ENCODE assay signal across 14 mouse cellular contexts in the genomic region with DNA sequence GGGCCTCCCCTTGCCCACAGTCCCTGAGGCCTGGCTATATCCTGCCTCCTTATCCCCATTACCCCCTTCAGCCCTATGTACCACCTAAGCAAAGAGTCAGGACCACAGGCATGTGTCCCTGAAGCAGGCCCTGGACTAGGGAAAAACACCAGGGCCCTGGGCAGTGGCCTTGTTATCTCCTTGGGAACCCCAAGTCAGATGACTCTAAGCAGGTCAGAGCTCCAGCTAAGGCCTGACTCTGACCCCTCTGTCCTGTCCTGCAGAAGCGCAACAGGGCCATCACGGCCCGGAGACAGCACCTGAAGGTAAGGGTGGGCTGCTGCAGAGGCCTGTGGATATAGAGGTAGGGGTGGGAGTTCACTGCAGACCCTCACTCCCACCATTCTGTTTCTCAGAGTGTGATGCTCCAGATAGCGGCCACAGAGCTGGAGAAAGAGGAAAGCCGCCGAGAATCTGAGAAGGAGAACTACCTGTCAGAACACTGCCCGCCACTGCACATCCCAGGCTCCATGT. TPM values are rescaled to one million over a fixed set of nuclear protein-coding genes. Genes with fewer than 3 reads are reported as not detected.
DNase-seq lines count a peak whose midpoint lies in the region; ATAC-seq and TF ChIP-seq lines count a peak whose summit lies in the region.
"Had no signal": no experiment of that assay in that cellular context is flagged by ENCODE, and none has a peak within 500 bp of the region (broad histone marks: within the 10 kb centered on the region; RNA-seq: fewer than 3 reads in every experiment).

No protein-coding gene starts in this region.

- H3K9ac ChIP-seq in liver, embryonic 12.5 days, result no peak overlapping the region
- no peak overlapping the region; the same call in 1 of the 2 replicates for H3K9ac ChIP-seq in stomach, embryonic 16.5 days (ENCODE audit: low read length)
- H3K9ac ChIP-seq: limb, embryonic 12.5 days had no signal

- H3K27ac ChIP-seq in layer of hippocampus, adult 2 months, result peak overlapping the region; percentile 32; the same call in 1 of the 2 replicates
- peak overlapping the region; percentile 49; the same call in 1 of the 2 replicates for H3K27ac ChIP-seq in liver, embryonic 12.5 days
- peak overlapping the region; percentile 51 for H3K27ac ChIP-seq in stomach, embryonic 16.5 days (ENCODE audit: low read length)

- H3K36me3 ChIP-seq in liver, embryonic 12.5 days, result no peaks in the 10 kb centered on the region
- no peaks in the 10 kb centered on the region for H3K36me3 ChIP-seq in stomach, embryonic 16.5 days (ENCODE audit: control insufficient read depth, insufficient read depth, low read length)
- H3K36me3 ChIP-seq: G1E; limb, embryonic 12.5 days had no signal

- no peak overlapping the region for H3K4me3 ChIP-seq in layer of hippocampus, adult 2 months
- no peak overlapping the region for H3K4me3 ChIP-seq in liver, embryonic 12.5 days
- H3K4me3 ChIP-seq in stomach, embryonic 16.5 days (replicated peaks; ENCODE audit: low read length), result no peak overlapping the region
- H3K4me3 ChIP-seq: limb, embryonic 12.5 days had no signal

- ATAC-seq in liver, embryonic 12.5 days, result peak; percentile 14; the same call in 1 of the 2 replicates
- no peak for ATAC-seq in stomach, embryonic 16.5 days (ENCODE audit: insufficient read depth, low FRiP score)
- ATAC-seq: activated CD4-positive, CD25-positive, alpha-beta regulatory T cell, adult 4 months had no signal

- H3K27me3 ChIP-seq in liver, embryonic 12.5 days (replicated peaks), result no peaks in the 10 kb centered on the region; the same call in 1 of the 2 replicates
- H3K27me3 ChIP-seq in stomach, embryonic 16.5 days (ENCODE audit: control insufficient read depth, insufficient read depth, low read length), result no peaks in the 10 kb centered on the region
- H3K27me3 ChIP-seq: limb, embryonic 12.5 days had no signal

- 62% methylated on average over 7 of the region's 7 CpGs for WGBS in liver, embryonic 12.5 days (ENCODE audit: insufficient replicate concordance)
- 95% methylated on average over 7 of the region's 7 CpGs for WGBS in stomach, embryonic 16.5 days

- intact Hi-C loops in left cerebral cortex, postnatal 4 days (cut with DNase I), result no loop called here

- H3K4me1 ChIP-seq in liver, embryonic 12.5 days, result 0 out of 2 replicates have a peak, but pooled peaks cover 15% of the 10 kb centered on the region
- H3K4me1 ChIP-seq in stomach, embryonic 16.5 days (ENCODE audit: control insufficient read depth, insufficient read depth, low read length), result peaks cover 28% of the 10 kb centered on the region

- no peak overlapping the region for H3K4me2 ChIP-seq in liver, embryonic 12.5 days
- H3K4me2 ChIP-seq in stomach, embryonic 16.5 days (ENCODE audit: low read depth, low read length), result no peak overlapping the region
- H3K4me2 ChIP-seq: limb, embryonic 12.5 days had no signal

- H3K9me3 ChIP-seq in liver, embryonic 12.5 days (replicated peaks), result no peaks in the 10 kb centered on the region
- no peaks in the 10 kb centered on the region for H3K9me3 ChIP-seq in stomach, embryonic 16.5 days (replicated peaks; ENCODE audit: control insufficient read depth, low read length)
- H3K9me3 ChIP-seq: G1E; limb, embryonic 12.5 days had no signal

- no peak for TF ChIP-seq CTCF in layer of hippocampus, adult 2 months (conservative IDR thresholded peaks at IDR 0.05)

- DNase-seq in gastrocnemius, adult 18-20 months (ENCODE audit: low spot score), result peak; percentile 41
- DNase-seq in gastrocnemius, postnatal 4 days (ENCODE audit: low spot score in 2 of 2), result no peak
- no peak for DNase-seq in layer of hippocampus, adult 2 months (ENCODE audit: low spot score in 2 of 2)
- no peak for DNase-seq in layer of hippocampus, adult 11-12 months (ENCODE audit: low spot score)
- no peak for DNase-seq in left cerebral cortex, postnatal 4 days
- no peak for DNase-seq in layer of hippocampus, adult 9-10 months (ENCODE audit: low spot score)
- DNase-seq: cerebellum, postnatal 25 days; gastrocnemius, postnatal 10 days; kidney, adult 11 months had no signal

RNA-seq across cellular contexts. Expression of a gene that starts 1.4 kb away (rescaled TPM):
- over 10,000 TPM; 19,257 to 20,060 TPM for total RNA-seq in gastrocnemius, adult 18-20 months (2021)
- total RNA-seq in gastrocnemius, postnatal 4 days (2021), result 1,000 to 10,000 TPM; 7,757 to 8,026 TPM
- total RNA-seq in layer of hippocampus, adult 2 months (2021), result not detected
- polyA plus RNA-seq in liver, embryonic 12.5 days (2016; fragmentation: Nextera tagmentation; extraction: Ambion mirVana), result 1.8 and 2.4 TPM in 2 replicates
- 20.2 and 217 TPM in 2 replicates for polyA plus RNA-seq in stomach, embryonic 16.5 days (2015; fragmentation: Nextera tagmentation; extraction: Ambion mirVana)
- total RNA-seq in left cerebral cortex, postnatal 4 days (2021), result not detected
- polyA plus RNA-seq: activated CD4-positive, CD25-positive, alpha-beta regulatory T cell, adult 4 months had no signal

RNA-seq across cellular contexts. Expression of a gene that starts 8.3 kb away (rescaled TPM):
- total RNA-seq in gastrocnemius, adult 18-20 months (2021), result not detected
- not detected for total RNA-seq in gastrocnemius, postnatal 4 days (2021)
- total RNA-seq in layer of hippocampus, adult 2 months (2021), result not detected
- not detected in 2 replicates for polyA plus RNA-seq in liver, embryonic 12.5 days (2016; fragmentation: Nextera tagmentation; extraction: Ambion mirVana)
- 31.1 and 50.1 TPM in 2 replicates for polyA plus RNA-seq in stomach, embryonic 16.5 days (2015; fragmentation: Nextera tagmentation; extraction: Ambion mirVana)
- total RNA-seq in left cerebral cortex, postnatal 4 days (2021), result not detected
- polyA plus RNA-seq: activated CD4-positive, CD25-positive, alpha-beta regulatory T cell, adult 4 months; G1E had no signal

RNA-seq across cellular contexts. Expression of a gene that starts 17.6 kb away (rescaled TPM):
- total RNA-seq in gastrocnemius, adult 18-20 months (2021), result 10 to 100 TPM; 30.3 to 38.4 TPM
- total RNA-seq in gastrocnemius, postnatal 4 days (2021), result 10 to 100 TPM; 26.3 to 28.7 TPM
- total RNA-seq in layer of hippocampus, adult 2 months (2021), result 1 to 10 TPM; 1.4 to 1.7 TPM
- 16.7 and 17.0 TPM in 2 replicates for polyA plus RNA-seq in liver, embryonic 12.5 days (2016; fragmentation: Nextera tagmentation; extraction: Ambion mirVana)
- 216 and 235 TPM in 2 replicates for polyA plus RNA-seq in stomach, embryonic 16.5 days (2015; fragmentation: Nextera tagmentation; extraction: Ambion mirVana)
- 1 to 10 TPM; 5.5 to 5.7 TPM for total RNA-seq in left cerebral cortex, postnatal 4 days (2021)

RNA-seq across cellular contexts. Expression of a gene that starts 55.1 kb away (rescaled TPM):
- 100 to 1,000 TPM; 445 to 450 TPM for total RNA-seq in gastrocnemius, adult 18-20 months (2021)
- total RNA-seq in gastrocnemius, postnatal 4 days (2021), result 100 to 1,000 TPM; 265 to 273 TPM
- total RNA-seq in layer of hippocampus, adult 2 months (2021), result 100 to 1,000 TPM; 291 to 297 TPM
- 289 and 295 TPM in 2 replicates for polyA plus RNA-seq in liver, embryonic 12.5 days (2016; fragmentation: Nextera tagmentation; extraction: Ambion mirVana)
- polyA plus RNA-seq in stomach, embryonic 16.5 days (2015; fragmentation: Nextera tagmentation; extraction: Ambion mirVana), result 451 and 599 TPM in 2 replicates
- 100 to 1,000 TPM; 133 to 157 TPM for total RNA-seq in left cerebral cortex, postnatal 4 days (2021)

RNA-seq across cellular contexts. Expression of a gene that starts 55.7 kb away (rescaled TPM):
- total RNA-seq in gastrocnemius, adult 18-20 months (2021), result over 10,000 TPM; 35,269 to 35,976 TPM
- over 10,000 TPM in 1 of 2 experiments, 1,000 to 10,000 TPM in 1; 9,881 to 10,830 TPM for total RNA-seq in gastrocnemius, postnatal 4 days (2021)
- not detected for total RNA-seq in layer of hippocampus, adult 2 months (2021)
- 0.51 TPM in 1 of 2 replicates, not detected in the other for polyA plus RNA-seq in liver, embryonic 12.5 days (2016; fragmentation: Nextera tagmentation; extraction: Ambion mirVana)
- polyA plus RNA-seq in stomach, embryonic 16.5 days (2015; fragmentation: Nextera tagmentation; extraction: Ambion mirVana), result 12.0 and 208 TPM in 2 replicates
- 1 to 10 TPM in 1 of 2 experiments, not detected in 1; 1.3 TPM for total RNA-seq in left cerebral cortex, postnatal 4 days (2021)
- total RNA-seq: G1E had no signal
- polyA plus RNA-seq: G1E had no signal

Comparison
In these comparisons a context has a peak if more than half of its experiments do, and no peak if none do; other contexts are left out.
1. RNA of a gene that starts 1.4 kb away (total RNA-seq): 19,257 to 20,060 TPM in gastrocnemius, adult 18-20 months and 7,757 to 8,026 TPM in gastrocnemius, postnatal 4 days; not detected in left cerebral cortex, postnatal 4 days and not detected in layer of hippocampus, adult 2 months; every median in the first group is over 1,000 times any median in the second.
2. RNA of a gene that starts 17.6 kb away (total RNA-seq): 30.3 to 38.4 TPM in gastrocnemius, adult 18-20 months and 26.3 to 28.7 TPM in gastrocnemius, postnatal 4 days; 5.5 to 5.7 TPM in left cerebral cortex, postnatal 4 days and 1.4 to 1.7 TPM in layer of hippocampus, adult 2 months; every median in the first group is over 4 times any median in the second.
3. Peak in every context shown above with its lines, with median percentiles within 50 percentile points of each other: H3K27ac ChIP-seq.